Comparison of ENCODE assay signal across 8 mouse cellular contexts in the genomic region with DNA sequence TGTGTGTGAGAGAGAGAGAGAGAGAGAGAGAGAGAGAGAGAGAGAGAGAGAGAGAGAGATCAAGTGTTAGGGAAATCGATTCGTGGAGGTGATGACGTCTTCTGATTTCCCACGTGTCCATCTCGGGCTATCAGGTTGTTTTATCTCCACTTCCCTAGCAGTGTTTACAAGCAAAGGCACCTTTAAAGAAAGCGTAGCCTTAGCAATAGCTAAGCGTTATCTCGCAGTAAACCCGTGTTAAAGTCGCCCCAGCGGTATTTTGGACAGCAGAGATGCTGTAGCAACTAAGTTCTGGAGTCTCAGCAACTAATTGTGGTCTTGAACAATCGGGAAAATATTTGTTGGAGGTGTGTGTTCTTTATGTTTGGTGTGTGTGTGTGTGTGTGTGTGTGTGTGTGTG. TPM values are rescaled to one million over a fixed set of nuclear protein-coding genes. Genes with fewer than 3 reads are reported as not detected.
A peak's percentile ranks its signal among the peaks of the same experiment; 100 is the strongest.
DNase-seq lines count a peak whose midpoint lies in the region; ATAC-seq and TF ChIP-seq lines count a peak whose summit lies in the region.

No protein-coding gene starts in this region.

- 2% methylated on average over 12 of the region's 12 CpGs for WGBS in liver, adult 2 months
- WGBS in embryonic facial prominence, embryonic 14.5 days = 3% methylated on average over 12 of the region's 12 CpGs
- 6% methylated on average over 12 of the region's 12 CpGs for WGBS in limb, embryonic 10.5 days
- 5% methylated on average over 12 of the region's 12 CpGs for WGBS in neural tube, embryonic 11.5 days

- H3K27me3 ChIP-seq in liver, adult 2 months (ENCODE audit: control insufficient read depth, insufficient read depth, low read length) = no peaks in the 10 kb centered on the region
- peaks cover 21% of the 10 kb centered on the region for H3K27me3 ChIP-seq in embryonic facial prominence, embryonic 14.5 days (replicated peaks; ENCODE audit: control insufficient read depth, insufficient read depth, low read length)
- peaks cover 38% of the 10 kb centered on the region for H3K27me3 ChIP-seq in limb, embryonic 10.5 days (ENCODE audit: low read depth, poor library complexity, severe bottlenecking)
- H3K27me3 ChIP-seq in neural tube, embryonic 11.5 days (ENCODE audit: control insufficient read depth, insufficient read depth, low read length) = peaks cover 4% of the 10 kb centered on the region; the same call in 1 of the 2 replicates

- H3K27ac ChIP-seq in liver, adult 2 months (replicated peaks; ENCODE audit: insufficient read depth, low read depth, low read length) = peak overlapping the region; percentile 80
- no peak overlapping the region for H3K27ac ChIP-seq in embryonic facial prominence, embryonic 14.5 days (replicated peaks; ENCODE audit: low read depth, low read length)
- no peak overlapping the region for H3K27ac ChIP-seq in limb, embryonic 10.5 days
- no peak overlapping the region for H3K27ac ChIP-seq in neural tube, embryonic 11.5 days (ENCODE audit: low read depth, low read length)

- H3K9ac ChIP-seq in liver, adult 2 months (ENCODE audit: low read depth, low read length) = peak overlapping the region; percentile 92
- peak overlapping the region; percentile 78 for H3K9ac ChIP-seq in embryonic facial prominence, embryonic 14.5 days (ENCODE audit: low read depth, low read length)
- H3K9ac ChIP-seq in neural tube, embryonic 11.5 days (ENCODE audit: low read length) = no peak overlapping the region

- H3K4me2 ChIP-seq in embryonic facial prominence, embryonic 14.5 days (ENCODE audit: low read depth, low read length) = peak overlapping the region; percentile 90
- H3K4me2 ChIP-seq in neural tube, embryonic 11.5 days (ENCODE audit: low read depth) = peak overlapping the region; percentile 86

- no peaks in the 10 kb centered on the region for H3K9me3 ChIP-seq in embryonic facial prominence, embryonic 14.5 days (ENCODE audit: control insufficient read depth, low read length)
- no peaks in the 10 kb centered on the region for H3K9me3 ChIP-seq in limb, embryonic 10.5 days (replicated peaks)
- no peaks in the 10 kb centered on the region for H3K9me3 ChIP-seq in neural tube, embryonic 11.5 days (ENCODE audit: control insufficient read depth, low read length)

- no peaks in the 10 kb centered on the region; the same call in 1 of the 2 replicates for H3K36me3 ChIP-seq in liver, adult 2 months (ENCODE audit: control insufficient read depth, insufficient read depth, low read length)
- no peaks in the 10 kb centered on the region for H3K36me3 ChIP-seq in embryonic facial prominence, embryonic 14.5 days (ENCODE audit: control insufficient read depth, insufficient read depth, low read length)
- H3K36me3 ChIP-seq in limb, embryonic 10.5 days = no peaks in the 10 kb centered on the region
- H3K36me3 ChIP-seq in neural tube, embryonic 11.5 days (ENCODE audit: control insufficient read depth, insufficient read depth, low read length) = no peaks in the 10 kb centered on the region

- TF ChIP-seq POLR2A in liver, adult 2 months (IDR thresholded peaks at IDR 0.05; ENCODE audit: extremely low read depth, insufficient read depth, low read length) = no peak

- H3K4me3 ChIP-seq in liver, adult 2 months (ENCODE audit: insufficient read depth, low read depth, low read length) = peak overlapping the region; percentile 95
- peak overlapping the region; percentile 84 for H3K4me3 ChIP-seq in embryonic facial prominence, embryonic 14.5 days (ENCODE audit: low read depth, low read length)
- peak overlapping the region; percentile 80 for H3K4me3 ChIP-seq in limb, embryonic 10.5 days
- peak overlapping the region; percentile 91 for H3K4me3 ChIP-seq in neural tube, embryonic 11.5 days (ENCODE audit: low read depth, low read length)

- peak; percentile 93 for DNase-seq in liver, adult 2 months (ENCODE audit: extremely low read depth, low read depth, low spot score)
- DNase-seq in liver = no peak
- peak; percentile 22 for DNase-seq in embryonic facial prominence, embryonic 14.5 days (ENCODE audit: low spot score)
- DNase-seq in limb, embryonic 10.5 days (ENCODE audit: low spot score) = no peak
- peak; percentile 18 for DNase-seq in neural tube, embryonic 11.5 days (ENCODE audit: low spot score)
- DNase-seq in layer of hippocampus, postnatal 36 days = no peak
- no peak for DNase-seq in left cerebral cortex, adult 18-20 months (ENCODE audit: low spot score in 2 of 2)

- ATAC-seq in embryonic facial prominence, embryonic 14.5 days (ENCODE audit: low read depth) = no peak
- ATAC-seq in neural tube, embryonic 11.5 days (ENCODE audit: insufficient read depth, low FRiP score, low TSS enrichment) = no peak
- ATAC-seq in monocyte, adult 5-6 weeks (replicated peaks; ENCODE audit: insufficient number of reproducible peaks, low FRiP score, low TSS enrichment, poor library complexity, severe bottlenecking) = no peak

- H3K79me2 ChIP-seq in liver, adult 2 months (ENCODE audit: control insufficient read depth, insufficient read depth, low read length) = peaks cover 14% of the 10 kb centered on the region; the same call in 1 of the 2 replicates

- H3K4me1 ChIP-seq in liver, adult 2 months (ENCODE audit: control insufficient read depth, insufficient read depth, low read length) = peaks cover 2% of the 10 kb centered on the region; the same call in 1 of the 2 replicates
- H3K4me1 ChIP-seq in embryonic facial prominence, embryonic 14.5 days (ENCODE audit: control insufficient read depth, insufficient read depth, low read length) = peaks cover 4% of the 10 kb centered on the region; the same call in 1 of the 2 replicates
- peaks cover 20% of the 10 kb centered on the region for H3K4me1 ChIP-seq in limb, embryonic 10.5 days
- H3K4me1 ChIP-seq in neural tube, embryonic 11.5 days (ENCODE audit: control insufficient read depth, insufficient read depth, low read length) = no peaks in the 10 kb centered on the region

- TF ChIP-seq CTCF in liver, adult 2 months (IDR thresholded peaks at IDR 0.05; ENCODE audit: low read depth, low read length) = no peak

RNA-seq across cellular contexts. Expression of a gene that starts 1.7 kb away (rescaled TPM):
- 7.1 and 7.5 TPM in 2 replicates for total RNA-seq in liver, adult 2 months (2014; rRNA removed)
- 5.0 and 5.3 TPM in 2 replicates for polyA plus RNA-seq in liver, adult 2 months (2012; rRNA removed)
- polyA plus RNA-seq in embryonic facial prominence, embryonic 14.5 days (2014; fragmentation: Nextera tagmentation; extraction: Ambion mirVana) = 7.1 TPM in 2 replicates
- 4.0 and 4.3 TPM in 2 replicates for polyA plus RNA-seq in limb, embryonic 10.5 days (2016; fragmentation: Nextera tagmentation; extraction: Ambion mirVana)
- 15.1 TPM in 2 replicates for polyA plus RNA-seq in neural tube, embryonic 11.5 days (2014; fragmentation: Nextera tagmentation; extraction: Ambion mirVana)
- total RNA-seq in layer of hippocampus, postnatal 36 days (2021) = 1 to 10 TPM; 2.1 to 2.4 TPM
- 1 to 10 TPM; 3.7 to 3.8 TPM for total RNA-seq in left cerebral cortex, adult 18-20 months (2021)
- 0.21 to 0.97 TPM (median 0.29 TPM) in 3 replicates for total RNA-seq in monocyte, adult 5-6 weeks (2017)

Comparison
In these comparisons a context has a peak if more than half of its experiments do, and no peak if none do; other contexts are left out.
1. DNase-seq: peak in liver, adult 2 months (single experiment), embryonic facial prominence, embryonic 14.5 days (single experiment) and neural tube, embryonic 11.5 days (single experiment); none in liver (single experiment), limb, embryonic 10.5 days (single experiment), layer of hippocampus, postnatal 36 days (0 of 2) and left cerebral cortex, adult 18-20 months (0 of 2).
2. Peak in every context shown above with its lines, with median percentiles within 50 percentile points of each other: H3K4me3 ChIP-seq.